Mouse (Mus musculus) forebrain, embryonic 15.5 days (tissue): Measurements from ENCODE around the gene Cmas. TPM values are rescaled to one million over a fixed set of nuclear protein-coding genes. Genes with fewer than 3 reads are reported as not detected.
A peak's percentile ranks its signal among the peaks of the same experiment; 100 is the strongest.

ENCODE experiments used
- ATAC-seq: fragments of 200-750 bp; cut with Nextera tagmentation; replicated peaks from 2 replicates; pipeline ENCODE4 v1.8.0; 2017; ENCODE audit warnings: mild to moderate bottlenecking, moderate TSS enrichment, moderate library complexity
- H3K27ac ChIP-seq: fragments of 300-500 bp; sonication (generic); replicated peaks from 2 replicates; pipeline ENCODE4 v1.5.1; 2015; ENCODE audit warnings: mild to moderate bottlenecking, inconsistent platforms
- H3K27me3 ChIP-seq: fragments of 300-500 bp; sonication (generic); 2 replicates; pipeline ENCODE4 v1.6.1; 2015; ENCODE audit warnings: inconsistent platforms
- H3K36me3 ChIP-seq: fragments of 300-500 bp; sonication (generic); 2 replicates; pipeline ENCODE4 v1.6.1; 2015; ENCODE audit warnings: mild to moderate bottlenecking, inconsistent platforms
- H3K4me1 ChIP-seq: fragments of 300-500 bp; sonication (generic); 2 replicates; pipeline ENCODE4 v1.6.1; 2015; ENCODE audit warnings: inconsistent platforms
- H3K4me2 ChIP-seq: fragments of 300-500 bp; sonication (generic); replicated peaks from 2 replicates; pipeline ENCODE4 v1.6.1; 2015; ENCODE audit warnings: mild to moderate bottlenecking, inconsistent platforms
- H3K4me3 ChIP-seq: fragments of 300-500 bp; sonication (generic); 2 replicates; pipeline ENCODE4 v1.5.1; 2015; ENCODE audit warnings: mild to moderate bottlenecking, inconsistent platforms
- H3K9ac ChIP-seq: fragments of 300-500 bp; sonication (generic); replicated peaks from 2 replicates; pipeline ENCODE4 v1.6.1; 2015; ENCODE audit warnings: mild to moderate bottlenecking, inconsistent platforms
- H3K9me3 ChIP-seq: fragments of 300-500 bp; sonication (generic); 2 replicates; pipeline ENCODE4 v1.6.1; 2016; ENCODE audit warnings: inconsistent platforms
- WGBS: fragments of 180-500 bp; shearing (Covaris S2); methylation state at CpG from one replicate; pipeline ENCODE4 v1.1.7; 2015; ENCODE audit warnings: mixed read lengths; 5-methylcytosine and 5-hydroxymethylcytosine counted together
- polyA plus RNA-seq: library from polyadenylated mRNA; unstranded; fragments of >200 nt; fragmentation: Nextera tagmentation; extraction: Ambion mirVana; gene quantifications from 2 replicates; pipeline ENCODE4 v1.2.1, GENCODE M21; 2015

The Cmas gene
- polyA plus RNA-seq, 1 experiment from 2014 or later, result 160 TPM

DNA sequence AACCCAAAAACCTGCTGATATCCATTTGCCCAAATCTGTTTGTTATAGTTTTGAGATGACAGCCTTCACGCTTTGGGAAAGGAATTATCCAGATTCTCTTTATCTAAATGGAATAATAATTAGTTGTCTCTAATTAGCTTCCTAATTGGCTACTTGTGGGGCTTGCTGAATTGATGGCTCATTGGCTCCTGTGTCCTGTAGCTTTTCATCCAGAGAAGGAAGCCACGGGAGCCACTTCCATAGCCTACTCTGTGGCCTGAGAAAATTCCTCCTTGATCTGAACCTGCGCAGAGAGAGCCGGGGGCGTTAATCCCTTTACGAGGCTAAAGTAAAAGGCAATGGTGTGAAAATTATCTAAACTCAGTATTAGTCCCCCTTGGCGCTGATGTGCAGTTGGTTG lies 24.8 kb downstream of the Cmas start:
- 0 out of 2 replicates have a peak, but pooled peaks cover 3% of the 10 kb centered on the region for H3K27me3 ChIP-seq
- H3K27ac ChIP-seq, result peak overlapping the region; percentile 41; the same call in 1 of the 2 replicates
- H3K4me1 ChIP-seq, result peaks cover 25% of the 10 kb centered on the region
- no peak overlapping the region for H3K9ac ChIP-seq
- peak; percentile 57 for ATAC-seq
- H3K4me3 ChIP-seq, result no peak overlapping the region
- 7% methylated on average over 7 of the region's 7 CpGs for WGBS
- H3K4me2 ChIP-seq, result no peak overlapping the region
- H3K36me3 ChIP-seq, result no peaks in the 10 kb centered on the region
- no peaks in the 10 kb centered on the region for H3K9me3 ChIP-seq

DNA sequence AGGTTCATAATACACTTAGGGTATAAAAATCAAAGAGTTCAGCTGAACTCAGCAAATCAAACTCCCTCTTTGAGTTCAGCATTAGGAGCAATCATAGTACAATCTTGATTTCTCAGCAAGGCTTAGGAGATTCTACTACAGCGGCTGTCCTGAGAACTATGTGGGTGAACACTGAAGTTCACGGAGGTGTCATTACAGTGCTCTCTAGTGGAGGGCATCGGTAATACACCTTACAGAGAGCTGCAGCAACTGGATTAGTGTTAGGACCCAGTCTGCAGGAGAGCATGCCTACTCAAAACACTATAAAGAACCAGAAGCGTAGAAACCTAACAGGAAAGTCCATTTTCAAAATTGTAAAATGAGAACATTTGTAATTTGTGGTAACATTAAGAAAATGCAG lies 28.9 kb downstream of the Cmas start:
- no peak overlapping the region for H3K27ac ChIP-seq
- no peaks in the 10 kb centered on the region for H3K36me3 ChIP-seq
- H3K4me1 ChIP-seq, result peaks cover 24% of the 10 kb centered on the region
- WGBS, result 36% methylated on average over 4 of the region's 4 CpGs
- no peak overlapping the region for H3K9ac ChIP-seq
- 0 out of 2 replicates have a peak, but pooled peaks cover 3% of the 10 kb centered on the region for H3K27me3 ChIP-seq
- H3K9me3 ChIP-seq, result no peaks in the 10 kb centered on the region
- ATAC-seq, result no peak
- no peak overlapping the region for H3K4me2 ChIP-seq
- H3K4me3 ChIP-seq, result no peak overlapping the region

DNA sequence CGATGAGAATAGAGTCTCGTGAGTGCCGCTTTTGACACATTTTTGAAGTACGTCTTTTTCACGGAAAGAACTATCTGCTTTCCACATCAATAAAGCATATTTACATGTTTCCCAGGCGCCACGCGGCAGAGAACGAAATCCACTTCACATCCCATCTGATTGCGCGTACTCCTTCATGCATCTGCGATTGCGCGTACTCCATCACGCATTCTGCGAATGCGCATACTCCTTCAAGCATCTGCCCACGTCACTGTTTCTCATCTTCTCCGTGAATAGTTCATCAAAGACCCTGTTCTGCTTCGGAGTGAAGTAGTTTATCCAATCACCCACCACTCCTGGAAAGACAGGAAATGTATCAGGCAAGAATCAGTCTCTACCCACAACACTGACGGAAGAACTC lies 29.6 kb downstream of the Cmas start:
- Histone ChIP-seq H3K27ac (no peak overlapping the region), H3K36me3 (no peaks in the 10 kb centered on the region), H3K4me3 (no peak overlapping the region), H3K9me3 (no peaks in the 10 kb centered on the region), H3K4me1 (peaks cover 18% of the 10 kb centered on the region), H3K9ac (no peak overlapping the region), H3K27me3 (0 out of 2 replicates have a peak, but pooled peaks cover 3% of the 10 kb centered on the region), H3K4me2 (no peak overlapping the region)
- no peak for ATAC-seq
- 88% methylated on average over 21 of the region's 21 CpGs for WGBS

DNA sequence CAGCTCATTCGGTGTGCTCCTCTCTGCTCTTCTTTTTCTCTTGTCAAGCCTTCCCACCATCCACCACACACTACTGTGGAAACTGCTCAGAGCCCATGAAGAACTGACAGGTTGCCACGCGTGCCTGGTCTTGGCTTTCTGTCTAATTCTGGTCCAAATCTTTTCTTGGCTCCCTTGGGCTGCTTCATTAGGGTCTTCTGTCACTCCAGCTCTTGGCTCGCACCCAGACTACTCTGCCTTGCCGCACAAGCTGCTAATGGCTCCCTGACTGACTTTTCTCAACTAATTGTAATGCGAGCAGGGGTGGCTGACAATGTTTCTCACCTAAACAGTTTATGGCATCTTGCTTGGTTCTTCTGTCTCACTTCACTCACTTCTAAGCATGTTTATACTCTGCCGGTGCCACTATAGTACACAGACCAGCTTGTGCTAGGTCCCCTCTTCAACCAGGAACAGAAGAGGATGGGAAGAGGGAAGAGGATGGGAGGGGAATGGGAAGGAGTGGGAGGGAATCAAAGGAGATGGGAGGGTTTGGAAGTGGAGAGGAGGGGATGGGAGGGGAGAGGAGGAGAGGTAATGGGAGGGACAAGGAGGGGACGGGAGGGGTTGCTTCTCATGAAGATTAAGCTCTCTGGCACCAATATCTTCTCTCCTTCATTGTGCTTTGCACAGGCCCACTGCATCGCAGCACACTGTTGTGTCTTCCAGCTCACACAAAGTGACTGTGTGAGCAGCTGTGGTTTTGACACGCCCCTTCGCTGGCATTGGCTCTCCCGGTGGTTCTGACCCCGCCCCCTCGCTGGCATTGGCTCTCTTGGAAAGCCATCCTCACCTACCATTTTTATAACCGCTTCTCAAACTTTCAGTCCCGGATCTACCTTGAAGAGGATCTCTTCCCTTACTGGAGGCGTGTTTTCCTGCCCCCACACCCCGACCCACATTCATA lies 31.8 kb downstream of the Cmas start:
- ATAC-seq, result peak; percentile 74
- no peaks in the 10 kb centered on the region for H3K27me3 ChIP-seq
- no peaks in the 10 kb centered on the region for H3K36me3 ChIP-seq
- peaks cover 11% of the 10 kb centered on the region for H3K4me1 ChIP-seq
- no peak overlapping the region for H3K9ac ChIP-seq
- H3K4me2 ChIP-seq, result no peak overlapping the region
- 46% methylated on average over 18 of the region's 18 CpGs for WGBS
- no peak overlapping the region for H3K4me3 ChIP-seq
- no peaks in the 10 kb centered on the region for H3K9me3 ChIP-seq
- H3K27ac ChIP-seq, result peak overlapping the region; percentile 16

- Histone ChIP-seq H3K9ac (no peak overlapping the region), H3K4me3 (no peak overlapping the region), H3K27me3 (no peaks in the 10 kb centered on the region), H3K9me3 (no peaks in the 10 kb centered on the region), H3K4me2 (no peak overlapping the region), H3K27ac (no peak overlapping the region), H3K36me3 (no peaks in the 10 kb centered on the region), H3K4me1 (peaks cover 16% of the 10 kb centered on the region)
- WGBS, result 79% methylated on average over 10 of the region's 10 CpGs
- ATAC-seq, result no peak
Observed at GRCm38 (mm10) chr6:142789736-142790135, 33.2 kb downstream of the Cmas start.

- Histone ChIP-seq H3K27me3 (no peaks in the 10 kb centered on the region), H3K4me1 (peaks cover 16% of the 10 kb centered on the region), H3K4me2 (no peak overlapping the region), H3K36me3 (no peaks in the 10 kb centered on the region), H3K4me3 (no peak overlapping the region), H3K9me3 (no peaks in the 10 kb centered on the region), H3K27ac (no peak overlapping the region), H3K9ac (no peak overlapping the region)
- no peak for ATAC-seq
- whole genome bisulfite sequencing, result 42% methylated on average over 13 of the region's 13 CpGs
Observed at GRCm38 (mm10) chr6:142792241-142792968, 35.9 kb downstream of the Cmas start.

- H3K27me3 ChIP-seq, result no peaks in the 10 kb centered on the region
- H3K9me3 ChIP-seq, result no peaks in the 10 kb centered on the region
- H3K9ac ChIP-seq, result no peak overlapping the region
- H3K36me3 ChIP-seq, result no peaks in the 10 kb centered on the region
- no peak overlapping the region for H3K4me2 ChIP-seq
- H3K4me1 ChIP-seq, result peaks cover 10% of the 10 kb centered on the region
- no peak overlapping the region for H3K27ac ChIP-seq
- H3K4me3 ChIP-seq, result no peak overlapping the region
- no peak; the same call in 1 of the 2 replicates for ATAC-seq
- WGBS, result 34% methylated on average over 7 of the region's 7 CpGs
Observed at GRCm38 (mm10) chr6:142793468-142793867, 37.0 kb downstream of the Cmas start.

DNA sequence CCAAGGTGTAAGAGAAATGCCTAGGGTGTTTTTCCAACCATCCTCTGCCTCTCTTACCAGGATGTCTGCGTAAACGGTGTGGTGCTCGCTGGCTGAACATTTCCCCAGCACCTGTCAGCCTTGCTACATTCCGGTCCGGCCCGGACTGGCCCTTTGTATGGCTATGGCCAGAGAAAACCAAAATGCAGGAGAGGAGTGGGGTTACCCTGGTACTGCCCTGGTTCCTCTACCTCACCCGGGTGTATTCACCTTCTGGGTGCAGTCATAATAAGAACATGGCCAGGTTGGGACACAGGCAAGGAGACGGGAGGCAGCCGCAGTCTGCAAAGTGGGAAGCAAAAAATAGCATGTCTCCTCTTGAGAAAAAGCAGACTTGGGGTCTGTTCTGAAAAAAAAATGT lies 38.6 kb downstream of the Cmas start:
- no peak overlapping the region for H3K9ac ChIP-seq
- no peaks in the 10 kb centered on the region for H3K36me3 ChIP-seq
- H3K27me3 ChIP-seq, result no peaks in the 10 kb centered on the region
- ATAC-seq, result no peak
- no peak overlapping the region for H3K27ac ChIP-seq
- no peak overlapping the region for H3K4me3 ChIP-seq
- WGBS, result 94% methylated on average over 9 of the region's 9 CpGs
- H3K4me2 ChIP-seq, result no peak overlapping the region
- peaks cover 6% of the 10 kb centered on the region for H3K4me1 ChIP-seq
- H3K9me3 ChIP-seq, result no peaks in the 10 kb centered on the region

DNA sequence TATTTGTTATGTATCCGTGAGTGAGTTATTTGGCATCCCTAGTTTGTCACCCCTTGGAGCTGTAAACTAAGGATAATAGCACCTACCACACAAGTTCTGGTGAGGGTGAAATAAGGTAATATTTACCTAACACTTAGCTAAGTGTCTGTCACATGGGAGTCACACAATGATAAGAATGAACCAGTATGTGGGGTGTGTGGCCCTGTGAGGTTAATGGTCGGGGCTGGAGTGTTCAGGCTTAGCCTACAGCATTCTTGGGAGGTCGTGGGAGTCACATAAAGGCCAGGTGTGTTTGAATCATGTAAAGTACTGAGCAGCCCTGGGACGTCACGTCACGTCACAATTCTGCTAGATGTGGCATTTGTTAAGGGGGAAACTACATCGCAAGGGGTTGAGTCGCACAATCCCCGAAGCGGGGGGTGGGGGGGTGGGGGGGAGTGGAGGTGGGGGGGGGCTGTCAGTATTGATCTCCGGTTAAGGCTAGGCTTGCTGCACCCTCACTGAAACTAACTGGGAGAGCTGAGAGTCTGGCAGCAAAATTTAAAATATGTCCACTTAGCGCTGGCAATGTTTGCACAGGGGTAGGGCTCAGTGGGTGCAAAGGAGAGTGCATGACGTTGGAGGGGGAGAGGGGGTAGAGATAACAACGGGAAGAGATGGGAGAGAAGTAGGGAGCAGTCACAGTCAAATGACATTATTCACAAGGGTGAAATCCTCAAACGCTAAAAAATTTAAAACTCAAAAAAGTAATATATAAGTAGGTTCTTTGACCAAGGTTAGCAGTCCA lies 39.4 kb downstream of the Cmas start:
- WGBS, result 85% methylated on average over 15 of the region's 15 CpGs
- H3K4me1 ChIP-seq, result peaks cover 6% of the 10 kb centered on the region
- no peak overlapping the region for H3K4me2 ChIP-seq
- no peaks in the 10 kb centered on the region for H3K27me3 ChIP-seq
- no peaks in the 10 kb centered on the region for H3K36me3 ChIP-seq
- H3K9me3 ChIP-seq, result no peaks in the 10 kb centered on the region
- H3K27ac ChIP-seq, result no peak overlapping the region
- no peak overlapping the region for H3K9ac ChIP-seq
- no peak overlapping the region for H3K4me3 ChIP-seq
- ATAC-seq, result no peak

DNA sequence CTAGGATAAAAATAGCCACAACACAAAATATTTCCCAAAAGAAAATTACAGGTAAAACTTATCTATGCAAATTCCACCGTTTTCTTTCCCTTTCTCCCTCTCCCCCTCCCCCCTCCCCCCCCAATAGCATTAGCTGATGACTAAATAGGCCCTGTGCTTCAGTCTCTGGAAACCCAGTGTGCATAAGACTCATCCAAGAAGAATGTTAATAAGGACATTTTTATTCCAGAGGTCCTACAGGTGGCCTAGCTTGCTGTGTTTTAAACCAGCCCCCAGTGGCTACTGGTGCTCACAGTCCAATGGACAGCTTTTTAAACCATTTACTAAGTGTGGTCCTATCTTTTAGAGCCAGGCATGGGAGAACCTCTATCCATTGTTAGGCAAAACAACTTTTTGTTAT lies 41.5 kb downstream of the Cmas start:
- Histone ChIP-seq H3K4me3 (no peak overlapping the region), H3K4me1 (peaks cover 15% of the 10 kb centered on the region), H3K27me3 (no peaks in the 10 kb centered on the region), H3K9me3 (no peaks in the 10 kb centered on the region), H3K36me3 (no peaks in the 10 kb centered on the region), H3K27ac (no peak overlapping the region), H3K9ac (no peak overlapping the region), H3K4me2 (no peak overlapping the region)
- no peak for ATAC-seq
- WGBS, result 58% methylated on average over 1 of the region's 1 CpGs

DNA sequence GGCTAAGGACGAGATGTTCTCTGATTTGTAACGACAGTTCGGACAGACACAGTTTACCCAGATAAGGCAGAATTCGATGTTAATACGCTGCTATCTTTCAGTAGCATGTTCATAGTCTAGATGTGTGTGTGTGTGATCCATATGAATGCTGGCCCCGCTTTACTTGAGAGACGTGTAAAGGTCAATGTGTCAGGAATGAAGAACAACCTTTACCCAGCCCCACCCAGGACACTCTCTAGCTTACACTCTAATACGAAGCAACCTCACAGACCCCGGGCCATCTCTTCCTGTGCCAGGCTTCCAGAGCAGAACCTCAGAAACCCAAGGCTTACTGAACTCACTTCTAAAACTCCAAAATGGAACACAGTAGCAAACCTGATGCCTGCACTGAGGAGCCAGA lies 42.4 kb downstream of the Cmas start:
- Histone ChIP-seq H3K4me3 (no peak overlapping the region), H3K4me2 (no peak overlapping the region), H3K4me1 (peaks cover 8% of the 10 kb centered on the region; the same call in 1 of the 2 replicates), H3K27me3 (no peaks in the 10 kb centered on the region), H3K9ac (no peak overlapping the region), H3K9me3 (no peaks in the 10 kb centered on the region), H3K27ac (no peak overlapping the region), H3K36me3 (no peaks in the 10 kb centered on the region)
- WGBS, result 78% methylated on average over 9 of the region's 9 CpGs
- no peak for ATAC-seq
